Mouse (Mus musculus) neural tube, embryonic 13.5 days (tissue): Measurements from ENCODE around the gene Krtap5-3. TPM values are rescaled to one million over a fixed set of nuclear protein-coding genes. Genes with fewer than 3 reads are reported as not detected.
"Not testable (repeated sequence)": the region's sequence is repeated elsewhere in the genome, so short reads cannot be mapped to it uniquely, and the experiment has no call there.

Experiments used
- ATAC-seq: fragments of 200-750 bp; cut with Nextera tagmentation; 2 replicates; pipeline ENCODE4 v1.8.0; 2017; ENCODE audit warnings: low read depth, mild to moderate bottlenecking, moderate TSS enrichment, moderate library complexity
- H3K27ac ChIP-seq: fragments of 300-500 bp; sonication (generic); replicated peaks from 2 replicates; pipeline ENCODE4 v1.5.1; 2015; ENCODE audit warnings: moderate library complexity, mild to moderate bottlenecking, inconsistent platforms
- H3K27me3 ChIP-seq: fragments of 300-500 bp; sonication (generic); 2 replicates; pipeline ENCODE4 v1.6.1; 2015; ENCODE audit warnings: mild to moderate bottlenecking, inconsistent platforms
- H3K36me3 ChIP-seq: fragments of 300-500 bp; sonication (generic); 2 replicates; pipeline ENCODE4 v1.6.1; 2015; ENCODE audit warnings: mild to moderate bottlenecking, inconsistent platforms
- H3K4me1 ChIP-seq: fragments of 300-500 bp; sonication (generic); replicated peaks from 2 replicates; pipeline ENCODE4 v1.6.1; 2015; ENCODE audit warnings: inconsistent platforms
- H3K4me2 ChIP-seq: fragments of 300-500 bp; sonication (generic); 2 replicates; pipeline ENCODE4 v1.6.1; 2015; ENCODE audit warnings: inconsistent platforms, mild to moderate bottlenecking, moderate library complexity
- H3K4me3 ChIP-seq: fragments of 300-500 bp; sonication (generic); 2 replicates; pipeline ENCODE4 v1.5.1; 2015; ENCODE audit warnings: mild to moderate bottlenecking, inconsistent platforms
- H3K9ac ChIP-seq: fragments of 300-500 bp; sonication (generic); 2 replicates; pipeline ENCODE4 v1.6.1; 2015; ENCODE audit warnings: moderate library complexity, mild to moderate bottlenecking, inconsistent platforms
- H3K9me3 ChIP-seq: fragments of 300-500 bp; sonication (generic); 2 replicates; pipeline ENCODE4 v1.6.1; 2016; ENCODE audit warnings: inconsistent platforms
- whole genome bisulfite sequencing: fragments of 180-500 bp; shearing (Covaris S2); methylation state at CpG from one replicate; pipeline ENCODE4 v1.1.7; 2015; 5-methylcytosine and 5-hydroxymethylcytosine counted together
- polyA plus RNA-seq: library from polyadenylated mRNA; unstranded; fragments of >200 nt; fragmentation: Nextera tagmentation; extraction: Ambion mirVana; gene quantifications from 2 replicates; pipeline ENCODE4 v1.2.1, GENCODE M21; 2015

Krtap5-3 gene
- polyA plus RNA-seq = not detected in 2 replicates

GRCm38 (mm10) chr7:142201064-142201463 lies at the start of gene Krtap5-3:
Krtap5-3 (plus strand) TSS chr7:142201364.
- Histone ChIP-seq H3K4me2 (no peak within 1 kb of the TSS), H3K27me3 (no peaks in the 10 kb centered on the region), H3K4me3 (no peak within 1 kb of the TSS), H3K9ac (no peak within 1 kb of the TSS), H3K27ac (no peak within 1 kb of the TSS), H3K9me3 (no peaks in the 10 kb centered on the region), H3K4me1 (no peaks in the 10 kb centered on the region), H3K36me3 (no peaks in the 10 kb centered on the region)
- ATAC-seq = no peak
- 63% methylated on average over 1 of the region's 1 CpGs for WGBS

DNA sequence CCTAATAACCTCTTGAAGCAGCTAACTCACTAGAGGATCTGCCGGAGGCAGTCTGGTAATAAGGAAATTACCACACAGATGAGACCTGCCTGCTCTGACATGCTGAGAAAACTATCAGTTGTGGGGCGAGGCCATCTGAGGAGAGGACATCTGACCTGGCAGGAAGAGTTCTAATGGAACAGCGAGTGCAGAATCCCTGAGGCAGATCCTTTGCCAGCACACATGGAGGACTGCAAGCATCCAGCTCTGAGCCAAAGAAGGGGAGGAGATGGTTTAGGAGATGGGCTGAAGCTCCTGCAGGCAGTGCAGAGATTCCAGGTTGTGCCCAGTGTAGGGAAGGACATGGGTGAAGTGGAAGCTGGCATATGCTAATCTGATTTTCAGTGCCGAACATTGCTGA lies 49.0 kb upstream of the Krtap5-3 start:
- Histone ChIP-seq H3K4me3 (no peak overlapping the region), H3K4me1 (no peaks in the 10 kb centered on the region), H3K4me2 (no peak overlapping the region), H3K36me3 (no peaks in the 10 kb centered on the region), H3K27ac (no peak overlapping the region), H3K9ac (no peak overlapping the region), H3K9me3 (no peaks in the 10 kb centered on the region), H3K27me3 (no peaks in the 10 kb centered on the region)
- WGBS = 82% methylated on average over 4 of the region's 4 CpGs
- no peak for ATAC-seq

DNA sequence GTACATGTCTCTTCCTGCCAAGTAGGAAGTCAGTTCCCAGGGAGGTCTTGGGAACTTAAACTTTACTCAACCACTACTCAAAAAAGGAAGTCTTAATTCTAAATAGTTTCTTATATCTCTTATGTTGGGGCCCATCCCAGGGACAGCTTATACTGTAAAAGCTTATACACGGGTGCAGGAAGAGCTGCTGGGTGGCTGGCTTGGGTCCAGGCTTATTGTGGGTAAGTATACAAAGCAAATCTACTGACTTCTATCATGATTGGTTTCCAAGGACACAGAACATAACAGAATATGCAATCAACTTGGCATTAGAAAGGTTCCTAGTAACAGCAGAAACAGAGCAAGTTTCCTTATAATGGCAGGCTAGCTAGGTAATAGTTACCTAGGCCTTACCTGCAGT lies 45.9 kb upstream of the Krtap5-3 start:
- Histone ChIP-seq H3K4me2 (no peak overlapping the region), H3K36me3 (no peaks in the 10 kb centered on the region), H3K4me1 (no peaks in the 10 kb centered on the region), H3K9me3 (no peaks in the 10 kb centered on the region), H3K27ac (no peak overlapping the region), H3K27me3 (no peaks in the 10 kb centered on the region), H3K4me3 (no peak overlapping the region), H3K9ac (no peak overlapping the region)
- ATAC-seq = no peak
- WGBS = 77% methylated on average over 1 of the region's 1 CpGs

DNA sequence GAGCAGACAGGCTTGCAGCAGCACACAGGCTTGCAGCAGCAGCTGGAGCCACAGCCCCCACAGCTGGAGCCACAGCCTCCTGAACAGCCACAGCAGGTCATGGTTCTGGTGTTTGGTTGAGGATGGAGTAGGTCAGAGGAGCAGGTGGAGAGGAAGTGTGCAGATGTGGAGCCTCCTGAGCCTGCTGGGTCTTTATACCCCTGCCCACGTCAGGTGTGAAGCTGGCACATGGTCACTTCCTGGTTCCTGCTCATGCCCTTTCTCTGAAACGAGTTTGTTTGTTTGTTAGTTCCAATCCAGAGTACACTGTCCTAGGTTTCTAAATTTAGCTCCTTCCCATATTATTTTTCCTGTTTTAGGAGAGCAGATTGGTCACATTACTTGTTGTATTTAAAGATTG lies 44.2 kb upstream of the Krtap5-3 start, which contains the start of gene Gm29735:
TSS of gene Gm29735 (minus strand) at position 101 of the 400 bp plus-strand sequence.
- not testable (repeated sequence) for ATAC-seq, H3K27me3 ChIP-seq, H3K27ac ChIP-seq, H3K9me3 ChIP-seq, H3K4me2 ChIP-seq, H3K4me3 ChIP-seq, H3K4me1 ChIP-seq, H3K36me3 ChIP-seq, H3K9ac ChIP-seq
- 49% methylated on average over 2 of the region's 2 CpGs for WGBS

DNA sequence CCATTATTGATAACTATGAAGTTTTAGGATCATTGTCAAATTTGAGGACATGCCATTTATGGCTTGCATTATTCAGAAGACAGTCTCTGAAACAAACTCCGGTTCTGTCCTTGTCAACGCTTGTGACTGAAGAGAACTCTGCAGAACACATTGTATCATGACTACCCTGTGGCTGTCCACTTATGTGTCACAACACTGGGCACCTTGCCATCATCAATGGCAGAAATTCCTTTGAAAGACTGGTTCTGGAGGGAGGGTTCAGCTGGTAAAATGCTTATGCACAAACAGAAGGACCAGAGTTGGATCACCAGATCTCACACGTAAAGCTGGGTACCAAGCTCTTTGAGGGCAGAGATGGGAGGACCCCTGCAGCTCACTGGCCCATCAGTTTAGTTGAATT lies 41.8 kb upstream of the Krtap5-3 start:
- Histone ChIP-seq H3K9me3 (no peaks in the 10 kb centered on the region), H3K27me3 (no peaks in the 10 kb centered on the region), H3K36me3 (no peaks in the 10 kb centered on the region), H3K4me3 (no peak overlapping the region), H3K9ac (no peak overlapping the region), H3K4me1 (no peaks in the 10 kb centered on the region), H3K4me2 (no peak overlapping the region), H3K27ac (no peak overlapping the region)
- no peak for ATAC-seq
- 93% methylated on average over 3 of the region's 3 CpGs for WGBS

GRCm38 (mm10) chr7:142165639-142166038 lies 35.5 kb upstream of the Krtap5-3 start, which contains the start of gene Gm4553:
Gm4553 (minus strand) TSS chr7:142165739.
- ATAC-seq, H3K4me1 ChIP-seq, H3K4me2 ChIP-seq, H3K27ac ChIP-seq, H3K9ac ChIP-seq, H3K9me3 ChIP-seq, H3K27me3 ChIP-seq, H3K4me3 ChIP-seq, H3K36me3 ChIP-seq: not testable (repeated sequence)

DNA sequence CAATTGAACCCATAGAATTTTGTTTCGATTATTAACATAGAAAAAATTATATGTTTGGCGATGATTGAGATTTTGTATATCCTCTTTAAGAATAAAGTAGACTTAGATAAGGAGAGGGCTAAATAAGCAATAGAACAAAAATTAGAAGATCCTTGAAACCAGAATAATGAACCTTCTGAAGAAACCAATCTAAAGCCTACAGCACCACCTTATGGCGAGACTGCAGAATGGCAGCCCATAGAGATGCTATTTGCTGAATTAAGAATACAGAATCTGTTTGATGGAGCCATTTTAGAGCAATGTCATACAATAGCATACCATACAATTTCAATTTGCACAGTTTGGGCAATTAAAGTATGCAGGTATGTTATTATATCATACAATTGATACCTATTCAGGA lies 31.3 kb upstream of the Krtap5-3 start:
- Histone ChIP-seq H3K4me2 (no peak overlapping the region), H3K4me1 (no peaks in the 10 kb centered on the region), H3K36me3 (no peaks in the 10 kb centered on the region), H3K9ac (no peak overlapping the region), H3K27ac (no peak overlapping the region), H3K9me3 (no peaks in the 10 kb centered on the region), H3K4me3 (no peak overlapping the region), H3K27me3 (no peaks in the 10 kb centered on the region)
- no peak for ATAC-seq
- 47% methylated on average over 3 of the region's 3 CpGs for WGBS

DNA sequence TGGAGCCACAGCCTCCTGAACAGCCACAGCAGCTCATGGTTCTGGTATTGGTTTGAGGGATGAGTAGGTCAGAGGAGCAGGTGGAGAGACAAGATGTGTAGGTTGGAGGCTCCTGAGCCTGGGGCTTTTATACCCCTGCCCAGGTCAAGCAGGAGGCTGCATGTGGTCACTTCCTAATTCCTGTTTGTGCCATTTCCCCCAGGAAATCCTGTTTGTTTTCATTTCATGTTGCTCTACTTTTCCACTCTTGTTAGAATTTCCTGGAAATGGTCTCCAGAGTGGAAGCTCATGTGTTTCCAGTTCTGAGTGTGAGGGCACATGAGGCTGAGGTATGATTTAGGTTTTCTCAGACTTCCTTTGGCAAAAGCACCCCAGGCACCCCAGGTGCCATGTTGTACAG lies 25.3 kb upstream of the Krtap5-3 start, which contains the start of gene Krtap5-2:
TSS of gene Krtap5-2 (minus strand) at position 101 of the 400 bp plus-strand sequence.
- not testable (repeated sequence) for H3K27ac ChIP-seq, ATAC-seq, H3K9ac ChIP-seq, H3K4me2 ChIP-seq, H3K27me3 ChIP-seq, H3K4me1 ChIP-seq, H3K9me3 ChIP-seq, H3K36me3 ChIP-seq, H3K4me3 ChIP-seq

- Histone ChIP-seq H3K9ac (no peak overlapping the region), H3K4me2 (no peak overlapping the region), H3K4me3 (no peak overlapping the region), H3K4me1 (no peaks in the 10 kb centered on the region), H3K9me3 (no peaks in the 10 kb centered on the region), H3K27me3 (no peaks in the 10 kb centered on the region), H3K27ac (no peak overlapping the region), H3K36me3 (no peaks in the 10 kb centered on the region)
- 82% methylated on average over 1 of the region's 1 CpGs for WGBS
- ATAC-seq = no peak
These were observed 22.5 kb upstream of the Krtap5-3 start for GRCm38 (mm10) chr7:142178685-142179084.

DNA sequence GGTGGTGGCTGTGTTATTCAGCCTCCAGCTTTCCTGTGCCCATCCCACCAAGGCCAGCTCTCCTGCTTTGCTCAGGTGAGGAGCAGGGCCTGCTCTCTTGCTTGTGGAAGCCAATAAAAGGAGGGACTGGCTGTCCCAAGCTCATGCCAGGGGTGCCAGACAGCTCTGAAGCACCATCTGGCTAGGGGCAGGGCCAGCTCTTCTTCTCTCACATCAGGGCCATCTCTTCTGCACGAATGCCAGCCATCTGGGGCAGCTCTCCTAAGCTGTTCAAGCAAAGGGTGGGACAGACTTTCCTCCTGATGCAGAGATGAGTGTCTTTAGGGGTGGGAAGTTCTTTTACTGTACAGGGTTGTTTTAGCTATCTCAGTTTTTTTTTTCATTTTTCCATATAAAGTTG lies 20.1 kb upstream of the Krtap5-3 start:
- no peak overlapping the region for H3K27ac ChIP-seq
- no peak for ATAC-seq
- H3K36me3 ChIP-seq = no peaks in the 10 kb centered on the region
- no peaks in the 10 kb centered on the region for H3K9me3 ChIP-seq
- no peaks in the 10 kb centered on the region for H3K4me1 ChIP-seq
- H3K4me3 ChIP-seq = no peak overlapping the region
- WGBS = 57% methylated on average over 1 of the region's 1 CpGs
- H3K27me3 ChIP-seq = no peaks in the 10 kb centered on the region
- H3K4me2 ChIP-seq = no peak overlapping the region
- H3K9ac ChIP-seq = no peak overlapping the region

DNA sequence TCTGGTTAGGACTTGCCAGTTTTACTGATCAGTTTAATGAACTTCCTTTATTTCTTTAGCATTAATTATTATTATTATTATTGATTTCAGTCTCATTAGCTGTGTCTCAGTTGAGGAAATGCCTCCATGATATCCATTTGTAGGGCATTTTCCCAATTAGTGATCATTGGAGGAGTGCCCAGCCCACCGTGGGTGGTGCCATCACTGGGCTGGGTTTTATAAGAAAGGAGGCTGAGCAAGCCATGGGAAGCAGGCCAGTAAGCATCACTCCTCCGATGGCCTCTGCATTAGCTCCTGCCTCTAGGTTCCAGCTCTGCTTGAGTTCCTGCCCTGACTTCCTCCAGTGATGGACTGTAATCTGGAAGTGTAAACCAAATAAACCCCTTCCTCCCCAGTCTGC lies 13.0 kb upstream of the Krtap5-3 start:
- H3K4me1 ChIP-seq = no peaks in the 10 kb centered on the region
- no peak overlapping the region for H3K4me3 ChIP-seq
- WGBS = 76% methylated on average over 2 of the region's 2 CpGs
- no peak overlapping the region for H3K27ac ChIP-seq
- no peaks in the 10 kb centered on the region; the same call in 1 of the 2 replicates for H3K27me3 ChIP-seq
- H3K4me2 ChIP-seq = no peak overlapping the region
- no peak overlapping the region for H3K9ac ChIP-seq
- no peaks in the 10 kb centered on the region for H3K9me3 ChIP-seq
- no peak for ATAC-seq
- H3K36me3 ChIP-seq = no peaks in the 10 kb centered on the region

GRCm38 (mm10) chr7:142190289-142190688 lies 10.9 kb upstream of the Krtap5-3 start, which contains the start of gene Gm10153:
Gm10153 (minus strand) TSS chr7:142190389.
- Histone ChIP-seq H3K9me3 (no peaks in the 10 kb centered on the region), H3K36me3 (no peaks in the 10 kb centered on the region), H3K4me2 (no peak within 1 kb of the TSS), H3K27me3 (no peaks in the 10 kb centered on the region; the same call in 1 of the 2 replicates), H3K4me1 (no peaks in the 10 kb centered on the region), H3K27ac (no peak within 1 kb of the TSS), H3K4me3 (no peak within 1 kb of the TSS), H3K9ac (no peak within 1 kb of the TSS)
- ATAC-seq = no peak
- WGBS = 50% methylated on average over 2 of the region's 2 CpGs

DNA sequence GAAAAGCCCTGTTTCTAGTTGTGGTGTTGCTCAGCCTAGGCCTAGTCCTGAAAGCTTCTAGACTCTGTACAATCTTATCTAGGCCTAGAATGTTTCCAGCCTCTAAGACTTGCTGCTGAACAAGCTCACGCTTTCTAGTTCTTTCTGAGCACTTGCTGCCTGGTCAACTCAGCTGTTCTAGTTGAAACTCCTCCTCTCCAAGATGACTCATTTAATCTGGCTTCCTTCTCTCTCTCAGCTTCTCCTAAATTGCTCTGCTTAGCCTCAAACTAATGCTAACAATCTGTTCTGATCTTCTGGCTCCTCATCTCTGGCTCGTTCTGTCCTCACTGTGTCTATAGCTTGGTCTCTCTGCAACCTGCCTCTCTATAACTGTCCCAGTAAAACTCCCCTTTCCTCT lies 2.4 kb upstream of the Krtap5-3 start:
- no peak overlapping the region for H3K27ac ChIP-seq
- H3K4me2 ChIP-seq = no peak overlapping the region
- no peaks in the 10 kb centered on the region for H3K27me3 ChIP-seq
- H3K4me1 ChIP-seq = no peaks in the 10 kb centered on the region
- 89% methylated on average over 2 of the region's 2 CpGs for WGBS
- H3K4me3 ChIP-seq = no peak overlapping the region
- no peaks in the 10 kb centered on the region for H3K36me3 ChIP-seq
- H3K9ac ChIP-seq = no peak overlapping the region
- no peaks in the 10 kb centered on the region for H3K9me3 ChIP-seq
- ATAC-seq = no peak
